Mouse (Mus musculus): ENCODE measurements around the gene Ghrh. TPM values are rescaled to one million over a fixed set of nuclear protein-coding genes. Genes with fewer than 3 reads are reported as not detected.
A peak's percentile ranks its signal among the peaks of the same experiment; 100 is the strongest.

Gene Ghrh
- polyA plus RNA-seq, 2 experiments, result 0.56 to 0.65 TPM

- no peak for ATAC-seq (ENCODE audit: low FRiP score, low read depth)
- Histone ChIP-seq H3K4me3 (replicated peaks; ENCODE audit: low read length) (no peak overlapping the region), H3K4me2 (replicated peaks; ENCODE audit: low read depth, low read length, severe bottlenecking) (no peak overlapping the region), H3K36me3 (ENCODE audit: control insufficient read depth, insufficient read depth, low read length) (no peaks in the 10 kb centered on the region), H3K9ac (ENCODE audit: low read depth, low read length, severe bottlenecking) (peak overlapping the region; percentile 22; the same call in 1 of the 2 replicates), H3K27me3 (ENCODE audit: control insufficient read depth, insufficient read depth, low read length) (no peaks in the 10 kb centered on the region), H3K4me1 (ENCODE audit: control insufficient read depth, insufficient read depth, low read length) (peaks cover 6% of the 10 kb centered on the region; the same call in 1 of the 2 replicates), H3K27ac (replicated peaks; ENCODE audit: low read depth, low read length) (peak overlapping the region; percentile 33; the same call in 1 of the 2 replicates), H3K9me3 (ENCODE audit: control insufficient read depth, low read length) (no peaks in the 10 kb centered on the region)
- WGBS, result 35% methylated on average over 7 of the region's 7 CpGs
- no peak for TF ChIP-seq POLR2A (IDR thresholded peaks at IDR 0.05; ENCODE audit: borderline replicate concordance, extremely low read depth, insufficient read depth, insufficient read length)
- DNase-seq (ENCODE audit: low spot score), result no peak
Observed at GRCm38 (mm10) chr2:157340221-157340741, 7.0 kb downstream of the Ghrh start.

- no peak for TF ChIP-seq POLR2A (IDR thresholded peaks at IDR 0.05; ENCODE audit: borderline replicate concordance, extremely low read depth, insufficient read depth, insufficient read length)
- ATAC-seq (ENCODE audit: low FRiP score, low read depth) (no peak), DNase-seq (ENCODE audit: low spot score) (no peak)
- H3K4me3 ChIP-seq (replicated peaks; ENCODE audit: low read length), result no peak overlapping the region
- H3K36me3 ChIP-seq (ENCODE audit: control insufficient read depth, insufficient read depth, low read length), result no peaks in the 10 kb centered on the region
- H3K27ac ChIP-seq (replicated peaks; ENCODE audit: low read depth, low read length), result peak overlapping the region; percentile 33; the same call in 1 of the 2 replicates
- no peaks in the 10 kb centered on the region for H3K27me3 ChIP-seq (ENCODE audit: control insufficient read depth, insufficient read depth, low read length)
- peaks cover 6% of the 10 kb centered on the region; the same call in 1 of the 2 replicates for H3K4me1 ChIP-seq (ENCODE audit: control insufficient read depth, insufficient read depth, low read length)
- H3K9ac ChIP-seq (ENCODE audit: low read depth, low read length, severe bottlenecking), result no peak overlapping the region
- H3K9me3 ChIP-seq (ENCODE audit: control insufficient read depth, low read length), result no peaks in the 10 kb centered on the region
- 76% methylated on average over 7 of the region's 7 CpGs for WGBS
- no peak overlapping the region for H3K4me2 ChIP-seq (replicated peaks; ENCODE audit: low read depth, low read length, severe bottlenecking)
Observed at GRCm38 (mm10) chr2:157339532-157339931, 7.8 kb downstream of the Ghrh start.

GRCm38 (mm10) chr2:157338663-157339062, 8.6 kb downstream of the Ghrh start:
- H3K9me3 ChIP-seq (ENCODE audit: control insufficient read depth, low read length), result no peaks in the 10 kb centered on the region
- no peaks in the 10 kb centered on the region for H3K36me3 ChIP-seq (ENCODE audit: control insufficient read depth, insufficient read depth, low read length)
- DNase-seq (ENCODE audit: low spot score) (no peak), ATAC-seq (ENCODE audit: low FRiP score, low read depth) (no peak)
- no peak overlapping the region for H3K9ac ChIP-seq (ENCODE audit: low read depth, low read length, severe bottlenecking)
- H3K4me3 ChIP-seq (replicated peaks; ENCODE audit: low read length), result no peak overlapping the region
- no peak overlapping the region for H3K27ac ChIP-seq (replicated peaks; ENCODE audit: low read depth, low read length)
- no peaks in the 10 kb centered on the region for H3K27me3 ChIP-seq (ENCODE audit: control insufficient read depth, insufficient read depth, low read length)
- no peak overlapping the region for H3K4me2 ChIP-seq (replicated peaks; ENCODE audit: low read depth, low read length, severe bottlenecking)
- 40% methylated on average over 5 of the region's 5 CpGs for WGBS
- H3K4me1 ChIP-seq (ENCODE audit: control insufficient read depth, insufficient read depth, low read length), result peaks cover 6% of the 10 kb centered on the region; the same call in 1 of the 2 replicates
- no peak for TF ChIP-seq POLR2A (IDR thresholded peaks at IDR 0.05; ENCODE audit: borderline replicate concordance, extremely low read depth, insufficient read depth, insufficient read length)

- Histone ChIP-seq H3K9ac (ENCODE audit: low read depth, low read length, severe bottlenecking) (no peak overlapping the region), H3K9me3 (ENCODE audit: control insufficient read depth, low read length) (no peaks in the 10 kb centered on the region), H3K4me3 (replicated peaks; ENCODE audit: low read length) (no peak overlapping the region), H3K4me2 (replicated peaks; ENCODE audit: low read depth, low read length, severe bottlenecking) (no peak overlapping the region), H3K36me3 (ENCODE audit: control insufficient read depth, insufficient read depth, low read length) (peaks cover 5% of the 10 kb centered on the region), H3K4me1 (ENCODE audit: control insufficient read depth, insufficient read depth, low read length) (no peaks in the 10 kb centered on the region), H3K27ac (replicated peaks; ENCODE audit: low read depth, low read length) (no peak overlapping the region), H3K27me3 (ENCODE audit: control insufficient read depth, insufficient read depth, low read length) (no peaks in the 10 kb centered on the region)
- DNase-seq (ENCODE audit: low spot score) (no peak), ATAC-seq (ENCODE audit: low FRiP score, low read depth) (peak; percentile 64; the same call in 1 of the 2 replicates)
- WGBS, result 55% methylated on average over 5 of the region's 5 CpGs
- no peak for TF ChIP-seq POLR2A (IDR thresholded peaks at IDR 0.05; ENCODE audit: borderline replicate concordance, extremely low read depth, insufficient read depth, insufficient read length)
Observed at GRCm38 (mm10) chr2:157332059-157332458, 15.2 kb downstream of the Ghrh start.

GRCm38 (mm10) chr2:157328570-157328969, 18.7 kb downstream of the Ghrh start:
- Histone ChIP-seq H3K27ac (replicated peaks; ENCODE audit: low read depth, low read length) (no peak overlapping the region), H3K4me3 (replicated peaks; ENCODE audit: low read length) (no peak overlapping the region), H3K9me3 (ENCODE audit: control insufficient read depth, low read length) (no peaks in the 10 kb centered on the region), H3K4me2 (replicated peaks; ENCODE audit: low read depth, low read length, severe bottlenecking) (no peak overlapping the region), H3K27me3 (ENCODE audit: control insufficient read depth, insufficient read depth, low read length) (no peaks in the 10 kb centered on the region), H3K4me1 (ENCODE audit: control insufficient read depth, insufficient read depth, low read length) (no peaks in the 10 kb centered on the region), H3K9ac (ENCODE audit: low read depth, low read length, severe bottlenecking) (no peak overlapping the region), H3K36me3 (ENCODE audit: control insufficient read depth, insufficient read depth, low read length) (peaks cover 40% of the 10 kb centered on the region)
- no peak for DNase-seq (ENCODE audit: low spot score)
- no peak for TF ChIP-seq POLR2A (IDR thresholded peaks at IDR 0.05; ENCODE audit: borderline replicate concordance, extremely low read depth, insufficient read depth, insufficient read length)
- WGBS, result 37% methylated on average over 11 of the region's 11 CpGs
- ATAC-seq (ENCODE audit: low FRiP score, low read depth), result no peak

Data from limb, embryonic 14.5 days (tissue).